Mouse (Mus musculus) neural tube, embryonic 11.5 days (tissue): Measurements from ENCODE around the gene Elmo1. TPM values are rescaled to one million over a fixed set of nuclear protein-coding genes. Genes with fewer than 3 reads are reported as not detected.

Source experiments
- ATAC-seq: fragments of 200-750 bp; cut with Nextera tagmentation; 2 replicates; pipeline ENCODE4 v1.8.0; 2017; ENCODE audit warnings: moderate number of reproducible peaks, mild to moderate bottlenecking, moderate TSS enrichment, moderate library complexity; ENCODE audit not compliant: insufficient read depth, low FRiP score, low TSS enrichment
- DNase-seq: peaks from one replicate; pipeline ENCODE4 v3.0.0-alpha.2; 2015; ENCODE audit warnings: low spot score
- H3K27ac ChIP-seq: fragments of 300-500 bp; sonication (generic); 2 replicates; pipeline ENCODE4 v1.5.1; 2014; ENCODE audit warnings: low read depth, mild to moderate bottlenecking, low read length
- H3K27me3 ChIP-seq: fragments of 300-500 bp; sonication (generic); 2 replicates; pipeline ENCODE4 v1.6.1; 2014; ENCODE audit warnings: mild to moderate bottlenecking, low read length, mixed read lengths; ENCODE audit not compliant: control insufficient read depth, insufficient read depth
- H3K36me3 ChIP-seq: fragments of 300-500 bp; sonication (generic); 2 replicates; pipeline ENCODE4 v1.6.1; 2014; ENCODE audit warnings: mild to moderate bottlenecking, low read length, moderate library complexity, mixed read lengths; ENCODE audit not compliant: control insufficient read depth, insufficient read depth
- H3K4me1 ChIP-seq: fragments of 300-500 bp; sonication (generic); 2 replicates; pipeline ENCODE4 v1.6.1; 2014; ENCODE audit warnings: low read length, mixed read lengths; ENCODE audit not compliant: control insufficient read depth, insufficient read depth
- H3K4me2 ChIP-seq: fragments of 300-500 bp; sonication (generic); 2 replicates; pipeline ENCODE4 v1.6.1; 2014; ENCODE audit warnings: low read depth, mild to moderate bottlenecking, moderate library complexity
- H3K4me3 ChIP-seq: fragments of 300-500 bp; sonication (generic); 2 replicates; pipeline ENCODE4 v1.5.1; 2014; ENCODE audit warnings: low read depth, low read length
- H3K9ac ChIP-seq: fragments of 300-500 bp; sonication (generic); 2 replicates; pipeline ENCODE4 v1.6.1; 2014; ENCODE audit warnings: mild to moderate bottlenecking, low read length
- H3K9me3 ChIP-seq: fragments of 300-500 bp; sonication (generic); 2 replicates; pipeline ENCODE4 v1.6.1; 2016; ENCODE audit warnings: low read length; ENCODE audit not compliant: control insufficient read depth
- WGBS: fragments of 180-500 bp; shearing (Covaris S2); extraction: QIAGEN DNeasy Blood & Tissue Kit; methylation state at CpG from one replicate; pipeline ENCODE4 v1.1.7; 2014; 5-methylcytosine and 5-hydroxymethylcytosine counted together
- polyA plus RNA-seq: library from polyadenylated mRNA; unstranded; fragments of >200 nt; fragmentation: Nextera tagmentation; extraction: Ambion mirVana; gene quantifications from 2 replicates; pipeline ENCODE4 v1.2.1, GENCODE M21; 2014

The Elmo1 gene
- polyA plus RNA-seq, 1 experiment from 2014 or later, result 28.7 TPM

- no peak overlapping the region for H3K27ac ChIP-seq
- peak overlapping the region; percentile 35 for H3K4me2 ChIP-seq
- WGBS, result 88% methylated on average over 4 of the region's 4 CpGs
- no peak overlapping the region for H3K9ac ChIP-seq
- H3K36me3 ChIP-seq, result no peaks in the 10 kb centered on the region
- ATAC-seq (no peak), DNase-seq (no peak)
- H3K4me1 ChIP-seq, result 0 out of 2 replicates have a peak, but pooled peaks cover 4% of the 10 kb centered on the region
- H3K4me3 ChIP-seq, result peak overlapping the region; percentile 32
- H3K9me3 ChIP-seq, result no peaks in the 10 kb centered on the region
- no peaks in the 10 kb centered on the region for H3K27me3 ChIP-seq
Measured at GRCm38 (mm10) chr13:20474600-20474999, 384.2 kb downstream of the Elmo1 start.

GRCm38 (mm10) chr13:20481805-20482204 lies 391.4 kb downstream of the Elmo1 start:
- ATAC-seq (no peak), DNase-seq (no peak)
- Histone ChIP-seq H3K36me3 (no peaks in the 10 kb centered on the region), H3K9me3 (no peaks in the 10 kb centered on the region), H3K4me2 (no peak overlapping the region), H3K4me3 (no peak overlapping the region), H3K9ac (no peak overlapping the region), H3K27me3 (no peaks in the 10 kb centered on the region), H3K4me1 (no peaks in the 10 kb centered on the region), H3K27ac (no peak overlapping the region)
- WGBS, result 85% methylated on average over 1 of the region's 1 CpGs

- no peak for ATAC-seq
- H3K9me3 ChIP-seq, result no peaks in the 10 kb centered on the region
- H3K27me3 ChIP-seq, result no peaks in the 10 kb centered on the region
- DNase-seq, result no peak
- H3K36me3 ChIP-seq, result no peaks in the 10 kb centered on the region
- no peak overlapping the region for H3K9ac ChIP-seq
- no peak overlapping the region for H3K27ac ChIP-seq
- no peaks in the 10 kb centered on the region for H3K4me1 ChIP-seq
- H3K4me3 ChIP-seq, result no peak overlapping the region
- WGBS, result 75% methylated on average over 3 of the region's 3 CpGs
- H3K4me2 ChIP-seq, result no peak overlapping the region
Measured at GRCm38 (mm10) chr13:20489110-20489509, 398.7 kb downstream of the Elmo1 start.

GRCm38 (mm10) chr13:20489698-20490417 lies 399.5 kb downstream of the Elmo1 start:
- no peaks in the 10 kb centered on the region for H3K9me3 ChIP-seq
- DNase-seq (peak; percentile 40), ATAC-seq (peak; percentile 68; the same call in 1 of the 2 replicates)
- H3K4me1 ChIP-seq, result no peaks in the 10 kb centered on the region
- H3K27ac ChIP-seq, result no peak overlapping the region
- 85% methylated on average over 8 of the region's 8 CpGs for WGBS
- no peak overlapping the region for H3K4me2 ChIP-seq
- H3K36me3 ChIP-seq, result no peaks in the 10 kb centered on the region
- no peaks in the 10 kb centered on the region for H3K27me3 ChIP-seq
- H3K4me3 ChIP-seq, result no peak overlapping the region
- no peak overlapping the region for H3K9ac ChIP-seq

- no peak overlapping the region for H3K4me3 ChIP-seq
- H3K27me3 ChIP-seq, result no peaks in the 10 kb centered on the region
- H3K4me2 ChIP-seq, result no peak overlapping the region
- ATAC-seq (no peak), DNase-seq (no peak)
- no peak overlapping the region for H3K27ac ChIP-seq
- H3K4me1 ChIP-seq, result no peaks in the 10 kb centered on the region
- 83% methylated on average over 5 of the region's 5 CpGs for WGBS
- H3K36me3 ChIP-seq, result no peaks in the 10 kb centered on the region
- H3K9ac ChIP-seq, result no peak overlapping the region
- H3K9me3 ChIP-seq, result no peaks in the 10 kb centered on the region
Measured at GRCm38 (mm10) chr13:20490860-20491594, 400.6 kb downstream of the Elmo1 start.

GRCm38 (mm10) chr13:20491666-20492065 lies 401.3 kb downstream of the Elmo1 start:
- H3K27me3 ChIP-seq, result no peaks in the 10 kb centered on the region
- H3K9ac ChIP-seq, result no peak overlapping the region
- H3K36me3 ChIP-seq, result no peaks in the 10 kb centered on the region
- H3K4me2 ChIP-seq, result no peak overlapping the region
- DNase-seq (no peak), ATAC-seq (no peak)
- H3K4me1 ChIP-seq, result no peaks in the 10 kb centered on the region
- H3K9me3 ChIP-seq, result no peaks in the 10 kb centered on the region
- no peak overlapping the region for H3K27ac ChIP-seq
- WGBS, result 70% methylated on average over 3 of the region's 3 CpGs
- no peak overlapping the region for H3K4me3 ChIP-seq

- WGBS, result 86% methylated on average over 6 of the region's 6 CpGs
- no peak overlapping the region for H3K4me3 ChIP-seq
- H3K27ac ChIP-seq, result no peak overlapping the region
Measured at GRCm38 (mm10) chr13:20494047-20494739, 403.8 kb downstream of the Elmo1 start.

GRCm38 (mm10) chr13:20501923-20502322 lies 411.5 kb downstream of the Elmo1 start:
- ATAC-seq, result no peak
- no peak for DNase-seq

More at GRCm38 (mm10) chr13:20494047-20494739, 403.8 kb downstream of the Elmo1 start:
- ATAC-seq (no peak), DNase-seq (no peak)
- Histone ChIP-seq H3K9ac (no peak overlapping the region), H3K4me1 (no peaks in the 10 kb centered on the region), H3K27me3 (no peaks in the 10 kb centered on the region), H3K36me3 (no peaks in the 10 kb centered on the region), H3K4me2 (no peak overlapping the region), H3K9me3 (no peaks in the 10 kb centered on the region)

More at GRCm38 (mm10) chr13:20501923-20502322, 411.5 kb downstream of the Elmo1 start:
- Histone ChIP-seq H3K4me2 (no peak overlapping the region), H3K4me1 (no peaks in the 10 kb centered on the region), H3K27me3 (no peaks in the 10 kb centered on the region), H3K9me3 (no peaks in the 10 kb centered on the region), H3K4me3 (no peak overlapping the region), H3K27ac (no peak overlapping the region), H3K36me3 (no peaks in the 10 kb centered on the region), H3K9ac (no peak overlapping the region)
